Mouse (Mus musculus) cerebellum, adult 11-12 months (tissue): ENCODE data around the gene Olfr1342.

Source experiments
- DNase-seq: peaks from one replicate; pipeline ENCODE4 v3.0.0; 2022

Gene Olfr1342

DNA sequence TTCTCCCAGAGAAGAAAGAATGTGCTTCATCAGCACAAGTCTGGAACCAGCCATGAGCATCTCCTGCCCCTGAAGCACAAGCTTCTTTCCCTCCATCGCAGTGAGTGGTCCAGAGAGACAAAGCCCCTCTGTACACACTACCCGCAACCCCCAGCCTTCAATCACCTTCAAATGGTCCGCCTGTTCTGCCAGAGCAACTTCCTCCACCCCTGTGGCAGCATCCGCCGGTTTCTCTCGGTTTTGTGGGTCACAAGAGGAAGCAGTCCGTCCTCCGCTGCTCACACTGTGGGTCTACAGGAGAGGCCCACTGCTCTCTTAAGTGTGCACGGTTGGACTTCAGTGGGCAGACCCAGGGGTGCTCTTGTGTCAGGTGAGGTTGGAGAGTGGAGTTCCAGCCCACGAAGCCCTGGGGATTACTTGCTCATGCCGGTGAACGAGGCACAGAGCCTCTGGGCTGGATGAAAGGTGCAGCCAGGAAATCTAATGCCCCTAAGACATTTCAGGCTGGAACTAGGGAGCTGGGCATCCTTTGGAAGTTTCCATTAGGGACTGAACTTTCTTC lies at the start of gene Olfr1342:
TSS of gene Olfr1342 (minus strand) at position 345 of the 562 bp plus-strand sequence.
- no peak for DNase-seq

DNA sequence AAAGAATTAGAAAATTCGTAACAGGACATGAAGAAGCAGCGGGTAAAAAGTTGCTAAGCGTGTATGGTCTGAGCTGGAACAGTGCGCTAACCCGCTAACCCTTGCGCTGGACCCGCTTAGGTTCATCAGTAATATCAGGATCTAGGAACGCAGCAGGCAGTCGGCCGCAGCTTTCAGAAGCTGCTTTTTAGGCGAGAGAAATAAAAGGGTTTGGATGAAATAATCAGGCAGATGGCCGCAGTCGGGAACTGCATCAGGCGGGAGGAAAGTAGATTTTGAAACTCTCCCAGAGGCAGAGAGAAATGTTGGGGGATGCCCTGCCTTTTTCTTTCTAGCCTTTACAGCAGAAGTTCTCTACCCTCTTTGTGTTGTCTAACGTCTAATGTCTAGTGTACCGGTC lies 49.3 kb upstream of the Olfr1342 start:
- no peak for DNase-seq

DNA sequence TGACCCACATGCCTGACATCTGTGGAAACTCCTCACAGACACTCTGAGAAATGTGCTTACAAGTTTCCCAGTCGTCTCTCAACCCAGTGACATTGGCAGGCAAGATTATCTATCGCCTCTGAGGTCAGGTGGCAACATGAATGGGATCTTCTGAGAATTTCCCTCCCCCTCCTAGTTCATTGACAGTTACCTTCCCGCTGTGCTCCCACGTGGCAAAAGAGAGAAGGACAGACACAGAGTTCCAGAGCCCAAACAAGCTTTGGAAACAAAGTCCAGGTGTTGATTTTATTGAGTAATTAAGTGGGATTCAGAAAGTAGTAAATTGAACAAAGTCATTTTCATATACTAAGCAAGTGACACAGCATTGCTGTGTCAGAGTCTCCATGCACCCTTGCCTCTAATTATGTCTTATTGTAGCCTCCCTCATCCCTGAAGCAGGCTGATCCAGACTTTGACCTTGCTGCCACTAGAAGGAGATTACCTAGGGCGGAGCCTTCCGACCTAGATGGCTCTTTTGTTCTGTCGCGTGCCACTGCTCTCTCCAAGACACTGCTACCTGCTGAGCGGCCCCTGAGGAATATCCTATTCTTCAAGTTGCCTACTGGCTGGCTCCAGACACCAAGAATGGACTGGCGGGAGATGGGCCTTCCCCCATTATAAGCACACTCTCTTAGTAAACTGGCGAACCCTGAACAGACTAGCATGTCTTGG lies 48.6 kb upstream of the Olfr1342 start:
- no peak for DNase-seq

DNA sequence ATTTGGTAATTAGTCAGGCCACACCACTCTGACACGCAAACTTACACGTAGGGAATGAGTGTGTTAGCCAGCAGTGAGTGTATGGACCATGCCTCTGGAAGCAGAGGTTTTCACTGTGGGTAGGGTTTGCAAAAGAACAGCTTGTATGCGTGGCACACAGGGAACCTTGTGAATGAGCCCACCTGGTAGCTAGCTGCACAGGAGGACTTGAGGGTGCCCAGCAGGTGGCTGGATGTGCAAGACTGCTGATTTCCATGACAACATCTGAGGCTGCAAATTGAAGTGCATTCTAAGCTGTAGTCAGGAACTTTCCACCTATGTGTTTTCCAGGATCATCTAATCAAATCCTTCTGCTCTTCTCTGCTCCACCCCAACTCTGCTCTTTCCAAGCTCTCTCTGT lies 47.0 kb upstream of the Olfr1342 start:
- DNase-seq: no peak

DNA sequence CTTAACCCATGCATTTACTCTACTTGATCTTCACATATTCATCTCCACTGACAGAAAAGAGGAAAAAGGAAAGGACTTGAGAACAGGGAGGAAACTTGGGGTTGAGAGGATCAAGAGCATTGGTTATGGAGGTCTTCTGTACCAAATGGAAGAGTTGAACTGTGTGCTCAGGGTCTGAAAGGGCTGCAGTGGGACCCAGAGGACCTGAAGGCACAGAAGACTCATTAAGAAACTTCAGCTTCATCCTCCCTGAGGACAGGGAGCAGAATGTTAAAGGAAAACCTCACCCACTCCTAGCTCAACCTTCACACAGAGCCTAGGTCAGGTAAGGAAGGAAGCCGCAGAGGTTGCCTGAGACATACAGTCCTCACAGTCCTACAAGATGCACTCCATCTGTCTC lies 39.3 kb upstream of the Olfr1342 start, which contains the start of gene Olfr1339:
TSS of gene Olfr1339 (plus strand) at position 301 of the 400 bp plus-strand sequence.
- no peak for DNase-seq

DNA sequence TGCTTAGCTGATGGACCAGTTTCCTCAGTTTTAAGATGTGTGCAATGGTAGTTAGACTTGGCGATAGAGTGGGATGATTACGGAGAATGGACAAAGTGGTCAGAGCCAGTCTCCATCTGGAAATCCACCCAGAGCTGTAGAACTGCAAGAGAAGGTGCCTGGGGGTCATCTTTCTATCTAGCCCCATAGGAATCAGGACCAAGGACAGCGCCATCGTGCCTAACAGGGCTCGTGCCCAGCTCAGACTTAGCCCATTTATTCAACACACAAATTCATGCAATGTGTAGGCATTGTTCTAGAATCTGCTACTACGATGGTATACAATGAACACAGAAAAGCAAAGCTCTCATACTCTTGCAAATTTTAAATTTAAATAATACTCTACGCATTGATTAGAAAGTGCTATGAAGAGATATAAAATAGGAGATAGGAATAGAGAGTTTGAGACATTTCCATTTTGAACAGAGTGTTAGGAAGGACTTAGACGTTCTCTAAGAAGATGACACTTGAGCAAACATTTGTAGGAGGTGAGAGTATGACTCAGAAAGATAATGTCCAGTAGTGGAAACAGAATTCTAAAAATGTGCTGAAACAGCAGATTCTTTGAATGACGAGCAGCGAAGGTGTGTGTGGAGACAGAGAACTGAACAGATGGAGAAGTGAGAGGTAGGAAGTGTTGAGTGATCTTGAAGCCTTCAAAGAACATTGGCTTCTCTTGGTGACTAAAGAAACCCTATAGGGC lies 29.4 kb upstream of the Olfr1342 start:
- no peak for DNase-seq

DNA sequence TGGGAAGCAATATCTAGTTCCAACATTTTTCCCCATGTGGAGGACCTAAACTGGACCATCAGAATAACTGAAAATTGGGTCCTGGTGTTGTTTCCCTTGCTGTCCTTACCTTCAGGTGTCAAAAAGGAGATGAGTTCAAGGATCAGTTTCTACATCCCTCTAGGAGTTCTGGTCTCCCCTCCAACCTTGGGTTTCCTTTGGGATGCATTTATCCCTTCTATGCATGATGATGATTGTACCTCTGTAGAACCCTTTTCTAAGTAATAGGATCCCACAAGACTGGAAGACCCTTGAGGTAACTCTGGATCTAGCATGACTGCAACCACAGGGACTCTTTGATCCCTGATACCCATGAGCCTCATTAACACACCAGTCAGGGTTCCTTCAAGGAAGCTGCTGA lies 27.3 kb upstream of the Olfr1342 start, which contains the start of gene Olfr1340:
TSS of gene Olfr1340 (plus strand) at position 301 of the 400 bp plus-strand sequence.
- DNase-seq: no peak

DNA sequence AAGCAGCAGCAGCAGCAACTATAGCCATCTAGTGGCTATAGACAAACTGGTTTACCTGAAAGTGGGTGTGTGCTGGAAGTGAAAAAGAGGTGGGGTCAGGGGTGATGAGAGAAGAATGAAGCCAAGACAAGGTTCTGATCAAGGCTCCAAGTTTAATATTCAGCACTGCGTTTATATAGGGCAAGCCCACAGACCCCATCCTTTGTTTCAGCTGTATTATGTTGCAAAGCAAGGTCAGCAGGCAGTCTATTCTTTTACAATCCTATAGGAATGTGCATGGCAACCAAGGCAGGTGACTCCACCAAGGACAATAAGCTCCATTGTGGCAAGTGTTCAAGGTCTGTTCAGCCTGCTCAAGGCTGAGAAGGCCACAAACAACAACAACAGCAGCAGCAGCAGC lies 19.1 kb upstream of the Olfr1342 start:
- DNase-seq: no peak

DNA sequence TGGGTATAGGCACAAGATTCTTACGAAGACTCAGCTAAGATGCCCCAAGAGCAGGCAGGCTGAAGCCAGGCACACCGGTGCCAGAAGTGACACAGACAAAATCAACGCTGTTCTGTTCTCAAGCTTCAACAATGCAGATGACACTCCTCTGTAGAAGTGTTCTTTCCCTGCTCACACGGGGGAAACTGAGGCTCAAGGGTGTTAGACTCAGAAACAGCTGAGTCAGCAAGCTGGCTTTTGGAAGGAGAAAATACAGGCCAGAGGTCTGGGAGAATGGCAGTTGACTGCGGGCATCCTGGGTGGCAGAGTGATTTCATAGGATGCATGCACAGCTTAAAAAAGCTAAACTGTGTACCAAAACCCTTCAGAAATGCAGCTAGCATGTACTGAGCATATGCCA lies 15.5 kb upstream of the Olfr1342 start:
- DNase-seq: no peak

DNA sequence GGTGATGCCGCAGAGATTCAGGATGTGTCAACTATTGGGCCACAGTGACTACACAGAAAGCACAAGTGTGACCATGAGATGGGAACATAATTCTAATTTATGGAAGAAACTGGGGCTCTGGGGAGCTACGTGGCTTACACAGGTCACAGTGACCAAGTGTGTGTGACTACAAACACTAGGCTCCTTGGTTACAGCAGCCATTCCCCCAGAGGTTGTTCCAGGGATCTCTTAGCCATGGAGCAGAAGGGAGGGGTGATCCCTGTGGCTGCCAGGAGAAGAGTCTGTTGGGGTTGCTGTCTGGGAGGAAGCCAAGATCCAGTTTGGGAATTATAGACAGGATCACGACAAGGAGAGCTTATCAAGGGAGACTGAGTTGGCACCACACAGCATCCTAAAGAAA lies 10.7 kb upstream of the Olfr1342 start, which contains the start of gene Olfr1341:
TSS of gene Olfr1341 (plus strand) at position 301 of the 400 bp plus-strand sequence.
- DNase-seq: no peak

DNA sequence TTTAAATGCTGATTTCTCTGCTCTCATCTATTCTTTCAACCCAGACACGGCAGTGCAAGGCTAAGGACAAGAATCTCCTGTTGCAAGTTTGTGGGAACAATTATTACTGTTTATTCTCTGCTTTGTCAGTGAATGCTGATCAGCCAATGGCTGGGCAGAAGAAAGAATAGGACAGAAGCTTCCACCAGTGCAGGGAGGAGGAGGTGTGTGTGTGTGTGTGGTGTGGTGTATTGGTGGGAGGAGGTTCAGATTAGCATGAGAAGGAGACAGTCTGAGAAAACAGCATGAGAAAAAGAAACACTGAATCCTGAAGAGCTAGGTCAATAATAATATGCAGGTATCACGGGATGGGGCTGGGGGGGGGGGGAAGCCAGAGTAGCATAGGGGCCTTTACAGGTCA lies 1.3 kb upstream of the Olfr1342 start:
- DNase-seq: no peak

DNA sequence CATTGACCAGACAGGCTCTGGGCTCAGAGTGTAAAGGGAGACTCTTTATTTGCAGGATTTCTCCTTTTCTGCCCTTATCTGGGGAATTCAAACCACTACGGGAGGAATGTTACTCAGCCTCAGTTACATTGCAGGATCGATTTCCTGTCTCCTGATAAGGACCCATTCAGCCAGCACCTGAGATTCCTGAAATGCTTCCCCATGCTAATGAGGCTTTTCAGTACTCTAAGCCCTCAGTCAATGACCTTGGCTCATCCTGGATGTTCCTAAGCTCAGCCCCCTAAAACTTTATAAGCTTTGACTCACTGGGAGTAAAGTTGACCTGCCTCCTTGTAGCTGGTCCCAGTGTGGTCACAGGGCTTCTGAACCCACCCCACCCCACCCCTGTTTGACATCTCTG lies 5.5 kb downstream of the Olfr1342 start:
- no peak for DNase-seq

DNA sequence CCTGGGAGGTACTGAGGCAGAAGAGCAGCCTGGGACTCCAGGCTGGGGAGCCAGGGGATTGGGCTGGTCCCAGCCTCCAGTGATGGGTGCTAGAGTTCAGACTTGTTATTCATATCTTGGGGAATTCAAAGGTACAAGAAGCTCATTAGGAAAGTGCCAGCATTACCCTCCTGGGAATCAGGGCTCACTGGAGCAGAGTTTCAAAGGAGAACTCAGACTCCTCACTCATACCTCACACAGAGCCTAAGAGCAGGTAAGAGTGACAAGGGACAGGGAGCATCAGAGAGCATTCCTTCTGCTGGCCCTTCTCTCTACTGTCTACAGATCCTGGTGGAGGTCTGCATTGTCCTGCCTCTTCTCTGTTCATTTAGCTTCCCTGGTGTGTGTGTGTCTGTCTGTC lies 33.9 kb downstream of the Olfr1342 start, which contains the start of gene Olfr62:
TSS of gene Olfr62 (plus strand) at position 301 of the 400 bp plus-strand sequence.
- no peak for DNase-seq

DNA sequence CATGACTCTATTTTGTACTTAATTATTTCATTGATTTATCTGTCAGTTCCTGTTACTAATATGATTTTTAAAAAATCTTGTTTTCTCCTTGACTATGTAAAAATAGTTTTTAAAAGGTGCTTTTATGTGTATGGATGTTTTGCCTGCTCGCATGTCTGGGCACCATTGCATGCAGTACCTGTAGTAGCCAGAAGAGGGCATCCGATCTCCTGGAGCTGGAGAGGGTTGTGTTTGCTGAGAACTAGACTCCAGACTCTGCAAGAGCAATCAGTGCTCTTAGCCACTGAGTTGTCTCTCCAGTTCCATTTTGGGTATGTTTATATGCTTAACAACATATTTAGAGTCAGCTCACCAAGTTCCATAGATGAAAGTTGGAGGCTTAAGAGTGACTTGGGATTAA lies 47.3 kb downstream of the Olfr1342 start:
- DNase-seq: no peak

DNA sequence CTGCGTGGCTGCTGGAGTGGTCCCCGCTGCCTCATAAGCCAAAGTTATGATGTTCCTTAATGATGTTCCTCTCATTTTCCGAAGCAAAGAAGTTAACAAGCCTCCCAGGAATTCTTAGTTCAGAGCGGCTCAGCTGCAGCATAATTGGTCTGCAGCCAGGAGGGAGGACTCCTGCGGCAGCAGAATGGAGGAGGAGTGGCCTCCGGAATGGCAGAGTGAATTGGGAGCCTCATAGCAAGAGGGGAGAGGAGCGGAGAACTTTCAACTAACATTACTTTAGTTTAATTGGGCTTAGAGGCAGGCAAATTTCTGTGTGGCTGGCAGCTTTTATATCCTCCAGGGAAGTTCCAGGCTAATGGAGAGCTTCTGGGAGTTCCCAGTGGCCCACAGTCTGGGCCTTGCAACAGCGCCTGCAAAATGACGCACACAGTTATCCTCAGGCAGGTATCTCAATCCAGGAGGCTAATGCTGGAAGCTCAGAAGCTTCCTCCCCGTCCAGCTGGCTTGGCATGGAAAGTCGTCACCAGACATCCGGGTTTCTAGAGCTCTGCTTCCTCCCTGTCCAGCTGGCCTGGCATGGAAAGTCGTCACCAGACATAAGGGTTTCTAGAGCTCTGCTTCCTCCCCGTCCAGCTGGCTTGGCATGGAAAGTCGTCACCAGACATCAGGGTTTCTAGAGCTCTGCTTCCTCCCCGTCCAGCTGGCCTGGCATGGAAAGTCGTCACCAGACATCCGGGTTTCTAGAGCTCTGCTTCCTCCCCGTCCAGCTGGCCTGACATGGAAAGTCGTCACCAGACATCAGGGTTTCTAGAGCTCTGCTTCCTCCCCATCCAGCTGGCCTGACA lies 50.0 kb downstream of the Olfr1342 start:
- DNase-seq: no peak
